Mouse (Mus musculus) heart, adult 11 months (tissue): ENCODE measurements around the gene Ipo13.
A peak's percentile ranks its signal among the peaks of the same experiment; 100 is the strongest.

Experiments
- DNase-seq: peaks from one replicate; pipeline ENCODE4 v3.0.0; 2022

The Ipo13 gene

GRCm38 (mm10) chr4:117914591-117915442 is at the start of gene Ipo13:
Gene Ipo13 (minus strand): TSS chr4:117914999.
- peak; percentile 99 for DNase-seq

DNA sequence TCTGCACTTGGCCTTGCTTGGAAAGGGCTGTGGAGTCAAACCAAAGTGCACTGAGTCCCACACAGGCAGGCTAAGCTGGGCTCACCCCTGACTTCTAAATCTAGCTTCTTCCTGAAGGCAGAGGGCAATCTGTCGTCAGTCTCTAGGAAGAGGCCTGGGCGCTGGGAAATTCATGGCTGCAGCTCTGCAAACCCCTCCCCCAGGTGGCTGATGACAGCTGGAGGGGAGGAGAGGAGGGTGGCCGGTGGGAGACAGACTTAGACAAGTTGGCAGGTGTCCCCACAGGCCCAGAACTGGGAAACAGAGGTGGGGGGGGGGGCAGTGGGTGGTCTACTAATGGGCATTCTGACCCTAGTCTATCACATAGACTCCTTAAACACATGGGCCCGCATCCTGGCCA is 42.7 kb upstream of the Ipo13 start:
- DNase-seq: no peak

- no peak for DNase-seq
These were observed 32.7 kb upstream of the Ipo13 start for GRCm38 (mm10) chr4:117947493-117947892.

GRCm38 (mm10) chr4:117946639-117947305 is 32.0 kb upstream of the Ipo13 start:
- DNase-seq: no peak

DNA sequence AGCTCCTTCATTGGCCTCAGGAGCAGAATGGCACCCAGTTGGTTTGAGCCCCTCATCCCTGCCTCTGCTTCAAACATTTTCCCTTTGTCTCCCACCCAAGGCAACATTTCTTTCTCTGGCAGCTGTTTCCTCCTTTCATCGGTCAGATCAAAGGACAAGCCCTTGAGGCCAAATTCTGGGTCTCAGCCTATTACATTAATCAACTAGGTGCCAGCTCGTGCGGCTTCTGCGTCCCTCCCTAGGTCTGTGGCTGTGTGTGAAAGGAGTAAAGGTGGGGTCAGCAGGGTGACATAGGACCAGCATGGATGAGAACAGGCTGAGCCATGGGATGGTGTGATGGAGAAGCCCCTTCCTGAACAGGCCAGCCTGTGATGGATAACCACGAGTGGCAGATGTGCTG is 28.5 kb upstream of the Ipo13 start:
- no peak for DNase-seq

DNA sequence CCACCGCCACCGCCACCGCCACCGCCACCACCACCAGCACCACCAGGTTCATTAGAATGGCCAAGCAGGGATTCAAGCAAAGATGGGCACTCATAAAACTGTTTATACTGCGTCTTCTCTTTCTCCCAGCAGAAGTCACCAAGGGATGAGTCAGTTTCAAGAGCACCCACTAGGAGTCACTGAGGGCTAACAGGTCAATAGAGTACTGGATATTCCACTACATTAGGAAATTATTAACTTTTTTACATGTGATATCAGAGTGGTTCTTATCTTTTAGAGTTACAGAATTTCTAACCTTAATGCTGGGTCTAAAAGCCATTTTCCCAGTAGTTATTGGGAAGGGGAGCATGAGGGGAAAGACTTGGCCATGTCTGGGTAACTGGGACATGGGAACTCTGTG is 22.2 kb upstream of the Ipo13 start:
- DNase-seq: no peak

GRCm38 (mm10) chr4:117934081-117934480 is 19.3 kb upstream of the Ipo13 start:
- DNase-seq: no peak

- no peak for DNase-seq
These were observed 18.4 kb upstream of the Ipo13 start for GRCm38 (mm10) chr4:117933248-117933647.

- DNase-seq: no peak
These were observed 14.6 kb upstream of the Ipo13 start, which contains the start of gene Artn for GRCm38 (mm10) chr4:117929391-117929881. Gene Artn (minus strand): TSS chr4:117929763.

GRCm38 (mm10) chr4:117928699-117929241 is 14.0 kb upstream of the Ipo13 start:
- DNase-seq: peak; percentile 94

DNA sequence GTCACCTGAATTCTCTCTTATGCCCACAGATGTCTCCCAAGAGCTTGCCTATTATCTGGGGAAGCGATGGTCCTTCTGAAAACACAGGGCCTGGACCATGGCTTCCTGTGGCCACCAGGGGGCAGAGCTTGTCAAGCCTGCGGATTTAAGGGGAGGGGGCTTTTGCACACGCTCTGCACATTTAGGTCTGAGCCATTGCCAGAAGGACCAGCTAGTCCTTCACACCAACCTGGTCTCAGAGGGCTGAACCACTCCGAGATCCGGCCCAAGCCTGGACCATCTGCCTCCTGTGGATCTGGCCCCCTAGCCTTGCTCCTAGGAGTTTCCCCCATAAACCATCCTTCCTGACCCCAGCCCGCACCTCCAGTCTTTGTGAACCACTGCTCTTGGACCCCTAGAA is 13.4 kb upstream of the Ipo13 start:
- DNase-seq: no peak

DNA sequence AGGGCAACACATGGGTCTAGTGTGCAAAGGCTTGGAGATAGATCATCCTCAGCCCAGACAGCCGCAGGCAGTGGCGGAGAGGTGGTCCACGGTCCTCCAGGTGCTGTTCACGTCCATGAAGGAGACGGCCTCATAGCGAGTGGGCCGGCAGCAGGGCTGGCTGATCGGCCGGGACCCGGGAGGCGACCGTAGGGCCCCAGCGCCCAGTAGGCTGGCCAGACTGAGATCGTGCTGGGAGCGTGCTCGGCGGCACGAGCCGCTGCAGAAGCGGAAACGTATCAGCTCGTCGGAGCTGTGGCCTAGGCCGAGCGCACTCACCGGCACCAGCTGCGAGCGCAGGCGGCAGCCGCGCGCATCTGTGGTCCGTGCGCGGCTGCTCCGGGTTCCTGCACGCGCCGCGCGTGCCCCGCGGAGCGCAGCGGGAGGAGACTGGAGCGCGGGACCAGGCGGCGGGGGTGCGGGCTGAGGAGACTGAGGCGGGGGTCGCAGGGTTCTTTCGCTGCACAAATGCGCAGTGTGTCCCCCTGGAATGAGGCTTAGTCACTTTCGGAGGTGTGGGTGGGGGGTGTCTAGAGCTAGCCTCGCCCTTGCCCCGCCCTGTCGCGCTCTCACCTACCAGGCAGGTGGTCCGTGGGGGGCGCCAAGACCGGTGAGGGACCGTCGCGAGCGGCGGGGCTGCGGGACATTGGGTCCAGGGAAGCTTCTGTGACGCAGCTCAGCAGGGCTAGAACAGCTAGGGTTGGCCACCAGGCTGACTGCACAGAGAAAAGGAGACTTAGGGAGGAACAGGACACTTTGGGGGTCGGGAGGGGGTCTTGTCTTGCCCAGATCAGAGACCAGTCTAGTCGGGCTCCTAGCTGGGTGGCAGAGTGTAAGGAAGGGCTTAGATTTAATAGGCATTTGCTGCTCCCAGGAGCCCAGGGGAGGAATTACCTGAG is 12.0 kb upstream of the Ipo13 start:
- DNase-seq: no peak

GRCm38 (mm10) chr4:117924916-117925315 is 10.1 kb upstream of the Ipo13 start:
- no peak for DNase-seq

- DNase-seq: no peak
These were observed 8.7 kb upstream of the Ipo13 start for GRCm38 (mm10) chr4:117923450-117923849.

GRCm38 (mm10) chr4:117921358-117921757 is 6.6 kb upstream of the Ipo13 start:
- DNase-seq: no peak

DNA sequence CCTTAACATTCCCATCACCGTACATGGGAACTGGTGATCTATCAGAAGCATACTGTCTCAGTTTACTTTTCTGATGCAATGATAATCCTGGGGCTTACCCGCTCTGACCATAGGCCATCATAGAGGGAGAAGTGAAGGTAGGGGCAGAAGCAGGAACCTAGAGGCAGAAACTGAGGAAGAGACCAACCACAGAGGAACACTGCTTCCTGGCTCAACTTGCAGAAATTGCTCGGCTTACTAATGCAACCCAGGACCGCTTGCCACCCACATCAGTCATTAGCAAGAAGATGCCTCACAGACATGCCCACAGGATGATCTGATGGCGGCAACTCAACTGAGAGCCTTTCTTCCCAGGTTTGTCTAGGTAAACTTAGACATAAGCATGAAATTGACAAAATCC is 4.0 kb upstream of the Ipo13 start:
- no peak for DNase-seq

- DNase-seq: no peak
These were observed 3.5 kb upstream of the Ipo13 start for GRCm38 (mm10) chr4:117918261-117918660.

GRCm38 (mm10) chr4:117917847-117918246 is 3.0 kb upstream of the Ipo13 start:
- DNase-seq: no peak

GRCm38 (mm10) chr4:117917402-117917801 is 2.6 kb upstream of the Ipo13 start:
- no peak for DNase-seq

DNA sequence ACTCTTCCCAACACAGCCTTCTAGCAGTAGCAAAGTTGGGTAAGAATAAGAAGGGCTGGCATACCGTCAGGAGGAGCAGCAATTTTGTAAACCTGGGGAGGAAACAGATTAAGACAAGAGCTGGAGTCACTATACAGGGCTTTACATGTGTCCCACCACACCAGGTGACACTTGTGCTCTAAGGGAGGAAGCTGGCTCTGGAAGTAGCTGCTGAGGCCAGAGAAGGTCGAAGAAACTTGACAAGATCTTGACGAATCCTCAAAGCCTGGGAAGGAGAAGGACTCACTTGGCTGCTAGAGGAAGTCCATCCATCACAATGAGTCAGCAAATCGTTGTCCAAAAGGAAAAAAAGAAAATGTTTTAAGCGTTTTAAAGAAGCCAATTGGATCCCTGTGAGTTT is 1.6 kb upstream of the Ipo13 start:
- DNase-seq: no peak

DNA sequence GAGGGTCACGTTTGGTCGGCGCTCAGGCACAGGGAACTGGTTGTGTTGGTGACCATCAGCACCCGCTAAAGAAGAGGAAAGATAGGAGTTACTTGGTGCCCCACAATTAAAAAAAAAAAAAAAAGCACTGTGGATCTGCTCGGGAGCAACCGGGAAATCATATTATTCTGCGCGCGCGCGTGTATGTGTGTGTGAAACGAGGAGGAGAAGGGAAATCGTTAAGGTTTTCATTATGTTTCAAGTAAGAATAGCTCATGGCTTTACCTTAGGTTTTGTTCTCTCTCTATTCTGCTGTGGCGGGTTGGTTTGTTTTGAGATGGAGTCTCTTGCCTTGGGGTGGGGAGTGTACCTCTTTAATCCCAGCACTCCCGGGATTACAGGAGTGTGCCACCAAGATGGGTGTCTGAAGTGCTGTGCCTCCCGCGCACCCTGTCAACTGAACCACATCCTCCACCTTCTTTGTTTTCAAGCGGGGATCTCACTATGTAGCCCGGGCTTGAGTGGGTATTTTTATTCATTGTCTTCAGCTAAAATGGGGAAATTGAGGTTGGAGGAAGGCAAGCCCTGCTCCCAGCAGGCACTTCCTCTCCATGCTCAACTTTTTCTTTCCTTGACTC is 798 bp upstream of the Ipo13 start:
- no peak for DNase-seq

DNA sequence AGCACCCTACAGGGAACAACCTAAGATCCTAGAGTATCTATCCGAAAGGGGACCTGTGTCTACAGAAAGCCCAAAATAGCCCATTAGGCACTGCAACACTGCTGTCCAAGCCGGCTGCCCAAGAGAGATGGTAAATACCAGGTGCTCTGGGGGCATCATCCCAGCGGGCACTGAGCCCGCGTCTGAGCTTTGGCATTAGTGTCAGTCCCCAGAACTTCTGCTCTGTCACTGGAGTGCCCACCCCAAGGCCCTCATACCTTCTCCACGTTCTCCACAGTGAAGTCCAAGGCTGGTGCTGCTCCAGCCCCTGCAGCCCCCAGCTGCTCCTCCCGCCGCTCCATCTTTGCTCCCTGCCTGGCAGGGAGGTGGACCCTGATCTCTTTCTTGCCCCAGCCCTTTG is 768 bp downstream of the Ipo13 start:
- DNase-seq: peak; percentile 95
